Mouse (Mus musculus) MEL (cell line): ENCODE measurements around the gene Igf2r. TPM values are rescaled to one million over a fixed set of nuclear protein-coding genes. Genes with fewer than 3 reads are reported as not detected.

Experiments
- DNase-seq: peaks from one replicate; pipeline ENCODE4 v3.0.0; 2011; ENCODE audit warnings: low read depth, low spot score
- H3K27ac ChIP-seq: 2 replicates; pipeline ENCODE4 v1.5.1; 2012; ENCODE audit warnings: low read depth, mild to moderate bottlenecking, control low read depth, low read length, moderate library complexity; ENCODE audit not compliant: control insufficient read depth
- H3K27me3 ChIP-seq, 2 experiments: fragments of 150-350 bp in 1 of 2; sonication (generic) in 1 of 2; 2 replicates each; pipeline ENCODE4 v1.6.1; 2012; ENCODE audit warnings: low read length in 2 of 2, mild to moderate bottlenecking in 2 of 2, improper control_type of control experiment in 1 of 2, moderate library complexity in 1 of 2; ENCODE audit not compliant: insufficient read depth in 2 of 2, control insufficient read depth in 1 of 2
- H3K36me3 ChIP-seq, 2 experiments: 2 replicates each; pipeline ENCODE4 v1.6.1; 2012 to 2014; ENCODE audit warnings: low read length in 2 of 2, improper control_type of control experiment in 1 of 2, inconsistent platforms in 1 of 2, mild to moderate bottlenecking in 1 of 2; ENCODE audit not compliant: insufficient read depth in 2 of 2, control insufficient read depth in 1 of 2
- H3K4me1 ChIP-seq, 2 experiments: fragments of 150-350 bp in 1 of 2; sonication (generic) in 1 of 2; 2 replicates each; pipeline ENCODE4 v1.6.1; 2012; ENCODE audit warnings: low read length in 2 of 2, improper control_type of control experiment in 1 of 2, mild to moderate bottlenecking in 1 of 2; ENCODE audit not compliant: insufficient read depth in 2 of 2, control insufficient read depth in 1 of 2
- H3K4me3 ChIP-seq, 2 experiments: fragments of 150-350 bp in 1 of 2; sonication (generic) in 1 of 2; 2 replicates each; pipeline ENCODE4 v1.5.1; 2012; ENCODE audit warnings: low read depth in 2 of 2, low read length in 2 of 2, mild to moderate bottlenecking in 2 of 2, moderate library complexity in 2 of 2, control low read depth in 1 of 2, improper control_type of control experiment in 1 of 2; ENCODE audit not compliant: control insufficient read depth in 1 of 2, insufficient read depth in 1 of 2
- H3K79me2 ChIP-seq: 2 replicates; pipeline ENCODE4 v1.6.1; 2012; ENCODE audit warnings: mild to moderate bottlenecking, low read length, moderate library complexity; ENCODE audit not compliant: control insufficient read depth, poor library complexity, insufficient read depth
- H3K9ac ChIP-seq: 2 replicates; pipeline ENCODE4 v1.6.1; 2012; ENCODE audit warnings: low read depth, mild to moderate bottlenecking, control low read depth, low read length, moderate library complexity; ENCODE audit not compliant: control insufficient read depth, poor library complexity, severe bottlenecking
- H3K9me3 ChIP-seq: fragments of 150-350 bp; sonication (generic); replicated peaks from 2 replicates; pipeline ENCODE4 v1.6.1; 2012; ENCODE audit warnings: mild to moderate bottlenecking, low read length, improper control_type of control experiment, moderate library complexity; ENCODE audit not compliant: insufficient read depth
- BHLHE40 ChIP-seq: IDR thresholded peaks from 2 replicates; pipeline ENCODE4 v1.6.1; 2012; ENCODE audit warnings: low read depth, mild to moderate bottlenecking, inconsistent platforms, low read length, improper control_type of control experiment, borderline replicate concordance
- ETS1 ChIP-seq: IDR thresholded peaks from 2 replicates; pipeline ENCODE4 v1.6.1; 2012; ENCODE audit warnings: low read depth, mild to moderate bottlenecking, inconsistent platforms, low read length, improper control_type of control experiment, moderate library complexity
- GATA1 ChIP-seq: IDR thresholded peaks from 2 replicates; pipeline ENCODE4 v1.6.1; 2011; ENCODE audit warnings: low read depth, low read length, improper control_type of control experiment
- JUND ChIP-seq: IDR thresholded peaks from 2 replicates; pipeline ENCODE4 v1.6.1; 2011; ENCODE audit warnings: low read depth, mild to moderate bottlenecking, improper control_type of control experiment, low read length
- KAT2A ChIP-seq: conservative IDR thresholded peaks from 2 replicates; pipeline ENCODE4 v1.6.1; 2012; ENCODE audit warnings: low read depth, low read length, improper control_type of control experiment, inconsistent platforms
- MAX ChIP-seq: IDR thresholded peaks from 2 replicates; pipeline ENCODE4 v1.6.1; 2011; ENCODE audit warnings: low read length, improper control_type of control experiment
- MEF2A ChIP-seq: IDR thresholded peaks from 2 replicates; pipeline ENCODE4 v1.6.1; 2014; ENCODE audit warnings: low read depth, mild to moderate bottlenecking, inconsistent platforms, low read length, improper control_type of control experiment; ENCODE audit not compliant: poor library complexity, insufficient replicate concordance, severe bottlenecking; ENCODE audit errors: extremely low read depth
- MXI1 ChIP-seq: IDR thresholded peaks from 2 replicates; pipeline ENCODE4 v1.6.1; 2011; ENCODE audit warnings: mild to moderate bottlenecking, low read depth, low read length, improper control_type of control experiment
- MYB ChIP-seq: IDR thresholded peaks from 2 replicates; pipeline ENCODE4 v1.6.1; 2011; ENCODE audit warnings: mild to moderate bottlenecking, low read depth, low read length, improper control_type of control experiment
- MYC ChIP-seq: IDR thresholded peaks from 2 replicates; pipeline ENCODE4 v1.6.1; 2011; ENCODE audit warnings: low read depth, mild to moderate bottlenecking, low read length, improper control_type of control experiment, moderate library complexity
- NRF1 ChIP-seq: IDR thresholded peaks from 2 replicates; pipeline ENCODE4 v1.6.1; 2014; ENCODE audit warnings: low read depth, mild to moderate bottlenecking, inconsistent platforms, low read length, improper control_type of control experiment, moderate library complexity; ENCODE audit not compliant: poor library complexity, insufficient read depth, severe bottlenecking
- RCOR1 ChIP-seq: IDR thresholded peaks from 2 replicates; pipeline ENCODE4 v1.6.1; 2012; ENCODE audit warnings: low read depth, mild to moderate bottlenecking, inconsistent platforms, low read length, improper control_type of control experiment
- SIN3A ChIP-seq: IDR thresholded peaks from 2 replicates; pipeline ENCODE4 v1.6.1; 2012; ENCODE audit warnings: low read length, improper control_type of control experiment, inconsistent platforms
- SMC3 ChIP-seq: IDR thresholded peaks from 2 replicates; pipeline ENCODE4 v1.6.1; 2011; ENCODE audit warnings: low read depth, low read length, improper control_type of control experiment
- TAL1 ChIP-seq: IDR thresholded peaks from 2 replicates; pipeline ENCODE4 v1.6.1; 2012; ENCODE audit warnings: mild to moderate bottlenecking, inconsistent platforms, low read length, moderate library complexity, mixed read lengths
- ZC3H11A ChIP-seq: IDR thresholded peaks from 2 replicates; pipeline ENCODE4 v1.6.1; 2012; ENCODE audit warnings: low read depth, mild to moderate bottlenecking, inconsistent platforms, low read length, improper control_type of control experiment
- ZKSCAN1 ChIP-seq: IDR thresholded peaks from 2 replicates; pipeline ENCODE4 v1.6.1; 2012; ENCODE audit warnings: low read depth, mild to moderate bottlenecking, inconsistent platforms, low read length, improper control_type of control experiment, moderate library complexity
- polyA plus RNA-seq, 2 experiments: library from polyadenylated mRNA; stranded (reverse) in 1 of 2; unstranded in 1 of 2; fragments of >175 nt in 1 of 2; fragments of >200 nt in 1 of 2; gene quantifications; 2 replicates each; pipeline versions ENCODE4 v1.2.1 to v1.2.4; 2012; ENCODE audit warnings: low replicate concordance in 2 of 2, low read depth in 1 of 2; ENCODE audit not compliant: insufficient read length in 2 of 2, insufficient read depth in 1 of 2, missing spikeins in 1 of 2
- total RNA-seq: library from RNA; depleted of rRNA; stranded (reverse); fragments of 300-350 nt; gene quantifications from 2 replicates; pipeline ENCODE4 v1.2.3, GENCODE M21; 2012

Gene Igf2r
- total and polyA plus RNA-seq, 3 experiments: 18.0 to 21.7 (median 18.3) TPM

- Histone ChIP-seq H3K9me3 (no peaks in the 10 kb centered on the region), H3K36me3 (no peaks in the 10 kb centered on the region), H3K27me3 (peaks cover 0 to 2% of the 10 kb centered on the region in 2 experiments; a peak in 2 of 4 replicates), H3K9ac (no peak overlapping the region), H3K27ac (no peak overlapping the region), H3K4me3 (no peak overlapping the region), H3K4me1 (no peaks in the 10 kb centered on the region), H3K79me2 (no peaks in the 10 kb centered on the region)
- TF ChIP-seq TAL1 (no peak), ZC3H11A (no peak), SMC3 (no peak), KAT2A (no peak), MXI1 (no peak), GATA1 (no peak), NRF1 (no peak), SIN3A (no peak)
- DNase-seq: no peak
Observed at GRCm38 (mm10) chr17:12645461-12645860, 124.0 kb downstream of the Igf2r start.

- H3K9ac ChIP-seq: no peak overlapping the region
- DNase-seq: peak; percentile 42
- no peak overlapping the region for H3K27ac ChIP-seq
- H3K79me2 ChIP-seq: no peaks in the 10 kb centered on the region
- H3K4me1 ChIP-seq: no peaks in the 10 kb centered on the region
- H3K9me3 ChIP-seq: no peaks in the 10 kb centered on the region
- no peaks in the 10 kb centered on the region for H3K36me3 ChIP-seq
- no peak overlapping the region for H3K4me3 ChIP-seq
- TF ChIP-seq ETS1 (no peak), MYC (no peak), MXI1 (no peak), BHLHE40 (no peak), MEF2A (no peak), MYB (no peak), ZKSCAN1 (no peak), MAX (no peak), JUND (no peak), RCOR1 (no peak)
- peaks cover 0 to 1% of the 10 kb centered on the region in 2 experiments; a peak in 2 of 4 replicates for H3K27me3 ChIP-seq
Observed at GRCm38 (mm10) chr17:12641087-12641486, 128.4 kb downstream of the Igf2r start.
